Mouse (Mus musculus) intestine, embryonic 14.5 days (tissue): ENCODE data around the gene Tigd3. TPM values are rescaled to one million over a fixed set of nuclear protein-coding genes. Genes with fewer than 3 reads are reported as not detected.

Source experiments
- ATAC-seq: fragments of 200-750 bp; cut with Nextera tagmentation; replicated peaks from 2 replicates; pipeline ENCODE4 v1.8.0; 2017; ENCODE audit warnings: low read depth, moderate number of reproducible peaks, moderate TSS enrichment, moderate library complexity; ENCODE audit not compliant: low FRiP score, low TSS enrichment
- DNase-seq: peaks from one replicate; pipeline ENCODE4 v3.0.0-alpha.2; 2018; ENCODE audit warnings: low spot score
- H3K27ac ChIP-seq: fragments of 300-500 bp; sonication (generic); 2 replicates; pipeline ENCODE4 v1.5.1; 2014; ENCODE audit warnings: low read depth, mild to moderate bottlenecking, control low read depth
- H3K27me3 ChIP-seq: fragments of 300-500 bp; sonication (generic); replicated peaks from 2 replicates; pipeline ENCODE4 v1.6.1; 2014; ENCODE audit warnings: low read length, control low read depth; ENCODE audit not compliant: control insufficient read depth, insufficient read depth
- H3K36me3 ChIP-seq: fragments of 300-500 bp; sonication (generic); 2 replicates; pipeline ENCODE4 v1.6.1; 2014; ENCODE audit warnings: low read length, control low read depth; ENCODE audit not compliant: control insufficient read depth, insufficient read depth
- H3K4me1 ChIP-seq: fragments of 300-500 bp; sonication (generic); replicated peaks from 2 replicates; pipeline ENCODE4 v1.6.1; 2014; ENCODE audit warnings: low read length, control low read depth, mixed read lengths; ENCODE audit not compliant: control insufficient read depth, insufficient read depth
- H3K4me2 ChIP-seq: fragments of 300-500 bp; sonication (generic); 2 replicates; pipeline ENCODE4 v1.6.1; 2014; ENCODE audit warnings: low read length
- H3K4me3 ChIP-seq: fragments of 300-500 bp; sonication (generic); 2 replicates; pipeline ENCODE4 v1.5.1; 2014; ENCODE audit warnings: low read depth, low read length, control low read depth, mixed read lengths
- H3K9ac ChIP-seq: fragments of 300-500 bp; sonication (generic); 2 replicates; pipeline ENCODE4 v1.6.1; 2014; ENCODE audit warnings: mild to moderate bottlenecking, low read length
- H3K9me3 ChIP-seq: fragments of 300-500 bp; sonication (generic); 2 replicates; pipeline ENCODE4 v1.6.1; 2016; ENCODE audit warnings: low read length, control low read depth; ENCODE audit not compliant: control insufficient read depth
- WGBS: fragments of 180-500 bp; shearing (Covaris S2); extraction: QIAGEN DNeasy Blood & Tissue Kit; methylation state at CpG from one replicate; pipeline ENCODE4 v1.1.7; 2014; 5-methylcytosine and 5-hydroxymethylcytosine counted together
- polyA plus RNA-seq: library from polyadenylated mRNA; unstranded; fragments of >200 nt; fragmentation: Nextera tagmentation; extraction: Ambion mirVana; gene quantifications from 2 replicates; pipeline ENCODE4 v1.2.1, GENCODE M21; 2014

Tigd3 gene
- polyA plus RNA-seq, 1 experiment from 2014 or later: 2.0 TPM

GRCm38 (mm10) chr19:5937095-5937835, 43.3 kb upstream of the Tigd3 start:
- H3K4me3 ChIP-seq: no peak overlapping the region
- H3K27me3 ChIP-seq: no peaks in the 10 kb centered on the region
- no peaks in the 10 kb centered on the region for H3K9me3 ChIP-seq
- ATAC-seq (no peak), DNase-seq (no peak)
- no peak overlapping the region for H3K9ac ChIP-seq
- no peak overlapping the region for H3K27ac ChIP-seq
- peaks cover 19% of the 10 kb centered on the region for H3K36me3 ChIP-seq
- peaks cover 19% of the 10 kb centered on the region for H3K4me1 ChIP-seq
- WGBS: 72% methylated on average over 21 of the region's 21 CpGs
- no peak overlapping the region for H3K4me2 ChIP-seq

DNA sequence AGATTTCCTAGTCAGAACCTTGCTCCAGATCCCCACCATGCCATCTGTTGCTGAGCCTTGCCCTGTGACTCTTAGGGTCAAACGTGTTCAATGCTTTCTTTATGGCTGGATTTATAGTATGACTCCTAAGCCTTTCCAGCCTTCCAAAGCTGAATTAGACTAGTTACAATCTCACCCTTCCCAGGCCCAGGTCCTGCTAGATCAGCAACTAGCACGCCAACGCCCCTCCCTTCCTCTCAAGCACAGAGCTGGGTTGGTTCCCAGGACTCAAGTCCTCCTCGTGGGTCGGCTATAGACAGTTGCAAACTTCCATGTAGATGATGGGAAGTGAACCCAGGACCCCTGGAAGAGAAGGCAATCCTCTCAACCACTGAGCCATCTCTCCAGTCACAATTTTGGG, 41.7 kb upstream of the Tigd3 start:
- no peaks in the 10 kb centered on the region for H3K27me3 ChIP-seq
- 60% methylated on average over 5 of the region's 5 CpGs for WGBS

GRCm38 (mm10) chr19:5935266-5935665, 41.3 kb upstream of the Tigd3 start:
- no peak overlapping the region for H3K4me3 ChIP-seq
- no peaks in the 10 kb centered on the region for H3K27me3 ChIP-seq
- peak overlapping the region; percentile 25; the same call in 1 of the 2 replicates for H3K27ac ChIP-seq
- 10% methylated on average over 3 of the region's 3 CpGs for WGBS
- no peak overlapping the region; the same call in 1 of the 2 replicates for H3K4me2 ChIP-seq
- peaks cover 6% of the 10 kb centered on the region; the same call in 1 of the 2 replicates for H3K36me3 ChIP-seq
- ATAC-seq: 0 out of 2 replicates have a peak, but pooled peaks have one; percentile 51
- H3K4me1 ChIP-seq: peaks cover 22% of the 10 kb centered on the region
- H3K9ac ChIP-seq: no peak overlapping the region
- H3K9me3 ChIP-seq: no peaks in the 10 kb centered on the region
- peak; percentile 65 for DNase-seq

More for the DNA sequence above, 41.7 kb upstream of the Tigd3 start:
- ATAC-seq: no peak
- H3K9me3 ChIP-seq: no peaks in the 10 kb centered on the region
- peaks cover 19% of the 10 kb centered on the region for H3K4me1 ChIP-seq
- no peak overlapping the region for H3K27ac ChIP-seq
- no peak overlapping the region for H3K4me3 ChIP-seq
- no peak overlapping the region for H3K9ac ChIP-seq
- H3K4me2 ChIP-seq: no peak overlapping the region; the same call in 1 of the 2 replicates
- H3K36me3 ChIP-seq: peaks cover 8% of the 10 kb centered on the region; the same call in 1 of the 2 replicates
- DNase-seq: no peak

DNA sequence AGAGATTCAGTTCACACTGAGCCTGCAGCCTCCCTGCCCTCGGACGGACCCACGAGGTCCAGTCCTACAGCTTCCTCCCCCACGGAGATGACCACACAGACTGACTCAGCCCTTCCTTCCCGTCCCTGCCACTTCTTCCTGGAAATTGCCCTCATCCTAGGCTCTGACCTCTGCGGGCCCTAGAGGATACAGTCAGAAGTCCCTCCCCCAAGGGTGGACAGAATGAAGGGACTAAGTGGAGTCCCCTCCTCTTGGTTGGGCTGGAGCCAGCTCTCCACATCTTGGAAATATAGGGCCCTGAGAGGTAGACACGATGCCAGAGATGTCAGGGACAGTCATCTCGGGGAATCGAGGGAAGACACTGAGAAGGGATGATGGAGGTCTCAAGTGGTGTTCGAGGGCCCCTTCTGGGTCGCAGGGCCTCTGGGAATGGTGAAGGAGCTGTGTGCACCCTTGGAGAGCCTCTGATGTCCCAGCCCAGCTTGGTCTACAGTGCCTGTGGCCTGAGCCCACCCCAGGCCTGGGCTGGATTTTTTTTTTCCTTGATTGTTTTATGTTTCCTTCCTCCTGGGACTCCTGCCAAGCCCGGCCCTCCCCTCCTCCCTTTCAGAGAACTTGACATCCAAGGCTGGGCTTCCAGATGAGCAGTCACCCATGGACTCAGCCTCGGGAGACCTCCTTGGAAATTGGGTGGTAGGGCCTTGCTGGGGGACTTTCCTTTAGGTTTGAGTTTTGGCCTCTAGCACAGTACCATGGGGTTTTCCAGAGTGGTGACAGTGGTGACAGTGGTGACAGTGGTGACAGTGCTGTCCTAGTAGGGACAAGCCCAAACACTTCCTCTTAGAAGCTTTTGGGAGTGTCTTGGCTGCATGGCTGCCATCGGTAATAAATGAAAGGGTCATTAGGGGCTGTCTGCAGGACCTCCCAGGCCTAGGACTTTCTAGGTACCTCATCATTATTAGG, 36.0 kb upstream of the Tigd3 start:
- 49% methylated on average over 14 of the region's 14 CpGs for WGBS
- Histone ChIP-seq H3K4me3 (no peak overlapping the region), H3K27ac (peak overlapping the region; percentile 10; the same call in 1 of the 2 replicates), H3K9ac (no peak overlapping the region), H3K36me3 (no peaks in the 10 kb centered on the region), H3K27me3 (no peaks in the 10 kb centered on the region), H3K4me1 (peaks cover 29% of the 10 kb centered on the region), H3K9me3 (no peaks in the 10 kb centered on the region), H3K4me2 (no peak overlapping the region)
- no peak for ATAC-seq
- DNase-seq: peak; percentile 64

DNA sequence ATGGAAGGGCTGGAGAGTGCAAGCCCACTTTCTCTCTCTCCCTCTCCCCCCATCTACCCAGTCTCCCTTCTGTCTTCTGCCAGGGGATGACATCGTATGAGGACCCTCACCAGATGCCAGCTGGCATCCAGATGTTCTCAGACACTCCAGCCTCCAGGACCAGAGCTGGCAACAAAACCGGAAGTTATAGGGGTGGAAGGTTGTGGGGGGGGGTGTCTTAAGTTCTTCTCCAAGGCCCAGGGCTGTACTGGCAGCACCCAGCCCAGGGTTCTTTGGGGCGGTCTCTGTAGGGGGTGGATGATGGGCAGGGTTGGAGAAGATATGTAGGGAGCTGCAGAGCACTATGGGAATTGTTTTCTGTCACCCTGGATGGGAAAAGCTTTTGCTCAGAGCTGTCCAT, 34.6 kb upstream of the Tigd3 start:
- H3K4me3 ChIP-seq: no peak overlapping the region
- no peak for DNase-seq
- WGBS: 43% methylated on average over 3 of the region's 3 CpGs
- H3K27me3 ChIP-seq: no peaks in the 10 kb centered on the region
- peaks cover 31% of the 10 kb centered on the region for H3K4me1 ChIP-seq
- no peaks in the 10 kb centered on the region for H3K36me3 ChIP-seq
- ATAC-seq: no peak
- no peak overlapping the region for H3K27ac ChIP-seq
- H3K9ac ChIP-seq: no peak overlapping the region
- H3K4me2 ChIP-seq: no peak overlapping the region
- H3K9me3 ChIP-seq: no peaks in the 10 kb centered on the region

- H3K9ac ChIP-seq: no peak overlapping the region
- no peak for DNase-seq
- H3K9me3 ChIP-seq: no peaks in the 10 kb centered on the region
- WGBS: 64% methylated on average over 6 of the region's 6 CpGs
- peaks cover 31% of the 10 kb centered on the region for H3K4me1 ChIP-seq
- H3K4me3 ChIP-seq: no peak overlapping the region
- H3K27ac ChIP-seq: no peak overlapping the region
- H3K36me3 ChIP-seq: no peaks in the 10 kb centered on the region
- H3K4me2 ChIP-seq: no peak overlapping the region
- H3K27me3 ChIP-seq: no peaks in the 10 kb centered on the region
- no peak for ATAC-seq
These were observed 34.2 kb upstream of the Tigd3 start for GRCm38 (mm10) chr19:5928104-5928503.

DNA sequence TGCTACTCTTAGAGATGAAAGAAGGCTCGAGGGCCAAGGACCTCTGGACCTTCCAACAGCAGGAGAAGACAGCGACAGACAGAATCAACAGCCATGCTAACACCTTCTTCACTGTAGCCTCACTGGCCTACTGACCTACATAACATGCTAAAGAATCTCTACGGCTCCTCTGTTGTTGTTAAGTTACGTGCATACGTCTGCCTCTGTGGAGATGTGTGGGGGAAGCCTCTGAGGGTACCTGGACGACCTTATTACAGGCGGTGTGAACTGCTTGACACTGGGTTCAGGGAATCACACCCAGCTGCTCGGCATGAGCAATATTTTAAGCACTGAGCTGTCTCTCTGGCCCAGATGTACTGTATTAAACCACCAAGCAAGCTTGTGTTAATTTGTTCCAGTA, 33.6 kb upstream of the Tigd3 start:
- Histone ChIP-seq H3K27ac (no peak overlapping the region), H3K9me3 (no peaks in the 10 kb centered on the region), H3K4me2 (no peak overlapping the region), H3K9ac (no peak overlapping the region), H3K4me3 (no peak overlapping the region), H3K4me1 (peaks cover 31% of the 10 kb centered on the region), H3K36me3 (no peaks in the 10 kb centered on the region), H3K27me3 (no peaks in the 10 kb centered on the region)
- ATAC-seq (no peak), DNase-seq (no peak)
- WGBS: 63% methylated on average over 8 of the region's 8 CpGs

DNA sequence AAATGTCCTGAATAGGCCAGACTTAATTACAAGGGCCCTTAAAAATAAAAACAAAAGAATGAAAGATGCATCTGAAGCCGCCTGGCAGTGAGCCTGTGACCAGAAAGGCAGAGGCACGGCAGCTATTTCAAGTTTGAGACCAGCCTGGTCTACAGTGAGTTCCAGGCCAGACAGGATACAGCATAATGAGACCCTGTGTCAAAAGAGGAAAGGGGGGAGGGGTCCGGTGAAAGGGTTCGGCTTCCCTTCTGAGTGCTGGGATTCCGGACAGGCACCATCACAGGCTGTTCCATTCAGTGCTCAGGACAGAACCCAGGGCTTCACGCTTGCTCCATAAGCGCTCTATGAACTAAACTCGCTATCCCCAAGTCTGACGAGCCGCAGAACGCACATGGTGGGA, 33.1 kb upstream of the Tigd3 start:
- no peaks in the 10 kb centered on the region for H3K9me3 ChIP-seq
- no peak overlapping the region for H3K4me3 ChIP-seq
- no peaks in the 10 kb centered on the region for H3K27me3 ChIP-seq
- WGBS: 74% methylated on average over 11 of the region's 11 CpGs
- ATAC-seq (no peak), DNase-seq (no peak)
- no peak overlapping the region for H3K4me2 ChIP-seq
- H3K36me3 ChIP-seq: no peaks in the 10 kb centered on the region
- peaks cover 35% of the 10 kb centered on the region for H3K4me1 ChIP-seq
- H3K9ac ChIP-seq: no peak overlapping the region
- no peak overlapping the region for H3K27ac ChIP-seq
